Mouse (Mus musculus) embryonic facial prominence, embryonic 14.5 days (tissue): ENCODE measurements at regions not wholly inside any gene's neighbourhood (a gene's known extent, or its start where the extent isn't known, plus 50 kb on each side); places are given as distances from the start of the nearest gene placed in this dataset.
"Not testable (repeated sequence)": the region's sequence is repeated elsewhere in the genome, so short reads cannot be mapped to it uniquely, and the experiment has no call there.

ENCODE experiments used
- ATAC-seq: fragments of 200-750 bp; cut with Nextera tagmentation; 2 replicates; pipeline ENCODE4 v1.8.0; 2017; ENCODE audit warnings: low read depth, moderate number of reproducible peaks, moderate TSS enrichment
- DNase-seq: peaks from one replicate; pipeline ENCODE4 v3.0.0-alpha.2; 2015; ENCODE audit warnings: low spot score
- H3K27ac ChIP-seq: fragments of 300-500 bp; sonication (generic); replicated peaks from 2 replicates; pipeline ENCODE4 v1.5.1; 2014; ENCODE audit warnings: low read depth, mild to moderate bottlenecking, low read length, moderate library complexity
- H3K27me3 ChIP-seq: fragments of 300-500 bp; sonication (generic); replicated peaks from 2 replicates; pipeline ENCODE4 v1.6.1; 2014; ENCODE audit warnings: low read length; ENCODE audit not compliant: control insufficient read depth, insufficient read depth
- H3K36me3 ChIP-seq: fragments of 300-500 bp; sonication (generic); 2 replicates; pipeline ENCODE4 v1.6.1; 2014; ENCODE audit warnings: low read length, mixed read lengths; ENCODE audit not compliant: control insufficient read depth, insufficient read depth
- H3K4me1 ChIP-seq: fragments of 300-500 bp; sonication (generic); 2 replicates; pipeline ENCODE4 v1.6.1; 2014; ENCODE audit warnings: antibody characterized with exemption, low read length; ENCODE audit not compliant: control insufficient read depth, insufficient read depth
- H3K4me2 ChIP-seq: fragments of 300-500 bp; sonication (generic); 2 replicates; pipeline ENCODE4 v1.6.1; 2014; ENCODE audit warnings: low read depth, mild to moderate bottlenecking, low read length, moderate library complexity, mixed read lengths
- H3K4me3 ChIP-seq: fragments of 300-500 bp; sonication (generic); 2 replicates; pipeline ENCODE4 v1.5.1; 2014; ENCODE audit warnings: low read depth, mild to moderate bottlenecking, low read length
- H3K9ac ChIP-seq: fragments of 300-500 bp; sonication (generic); 2 replicates; pipeline ENCODE4 v1.6.1; 2014; ENCODE audit warnings: low read depth, mild to moderate bottlenecking, low read length, moderate library complexity, mixed read lengths
- H3K9me3 ChIP-seq: fragments of 300-500 bp; sonication (generic); 2 replicates; pipeline ENCODE4 v1.6.1; 2016; ENCODE audit warnings: low read length; ENCODE audit not compliant: control insufficient read depth
- WGBS: fragments of 180-500 bp; shearing (Covaris S2); extraction: QIAGEN DNeasy Blood & Tissue Kit; methylation state at CpG from one replicate; pipeline ENCODE4 v1.1.7; 2014; 5-methylcytosine and 5-hydroxymethylcytosine counted together

DNA sequence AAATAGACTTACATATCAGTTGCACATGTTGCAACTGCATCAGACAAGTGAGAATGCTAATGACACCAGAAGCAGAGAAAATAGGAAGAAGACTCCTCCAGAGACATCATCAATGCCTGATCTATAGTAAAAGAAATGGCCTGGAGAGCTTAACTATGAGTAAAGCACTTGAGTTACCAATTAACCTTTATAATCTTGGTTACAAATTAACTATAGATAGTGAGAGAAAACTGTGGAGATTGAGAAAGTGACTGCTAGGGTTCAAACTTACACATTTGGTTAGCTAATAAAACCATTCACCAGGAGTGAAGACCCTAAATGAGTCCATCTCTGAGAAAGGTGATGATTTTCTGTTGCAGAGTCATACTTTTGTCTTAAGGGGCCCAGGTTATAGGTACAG is 307.4 kb downstream of the Phex start:
- Histone ChIP-seq H3K4me1 (no peaks in the 10 kb centered on the region), H3K27ac (no peak overlapping the region), H3K4me3 (no peak overlapping the region), H3K4me2 (no peak overlapping the region), H3K36me3 (no peaks in the 10 kb centered on the region), H3K9me3 (no peaks in the 10 kb centered on the region), H3K27me3 (no peaks in the 10 kb centered on the region), H3K9ac (no peak overlapping the region)
- no peak for DNase-seq
- ATAC-seq = no peak

DNA sequence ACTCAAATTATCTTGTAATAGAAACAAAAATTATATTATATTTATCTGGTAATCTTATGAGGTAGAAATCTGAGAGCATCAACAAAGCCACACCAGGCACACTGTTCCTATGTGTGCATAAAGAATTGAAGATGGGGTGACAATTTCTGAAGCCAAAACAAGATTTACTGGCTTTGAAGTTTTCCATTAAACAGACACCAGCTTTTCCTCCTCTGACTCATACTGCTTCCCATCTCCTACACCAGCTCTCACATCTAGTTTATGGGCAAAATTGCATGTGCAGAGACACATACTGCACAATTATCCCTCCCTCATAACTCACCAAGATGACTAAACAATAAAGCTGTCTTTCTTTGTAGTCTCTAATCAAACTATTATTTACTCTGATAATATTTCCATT is 335.1 kb downstream of the Phex start:
- no peak overlapping the region for H3K27ac ChIP-seq
- H3K4me1 ChIP-seq = no peaks in the 10 kb centered on the region
- no peaks in the 10 kb centered on the region for H3K27me3 ChIP-seq
- no peak overlapping the region for H3K9ac ChIP-seq
- H3K36me3 ChIP-seq = no peaks in the 10 kb centered on the region
- no peak for ATAC-seq
- DNase-seq = no peak
- no peaks in the 10 kb centered on the region for H3K9me3 ChIP-seq
- H3K4me2 ChIP-seq = no peak overlapping the region
- H3K4me3 ChIP-seq = no peak overlapping the region

GRCm38 (mm10) chrX:157079606-157080005 is 335.5 kb downstream of the Phex start:
- ATAC-seq (no peak), DNase-seq (no peak)
- Histone ChIP-seq H3K9ac (no peak overlapping the region), H3K4me1 (no peaks in the 10 kb centered on the region), H3K4me3 (no peak overlapping the region), H3K27me3 (no peaks in the 10 kb centered on the region), H3K36me3 (no peaks in the 10 kb centered on the region), H3K27ac (no peak overlapping the region), H3K9me3 (no peaks in the 10 kb centered on the region), H3K4me2 (no peak overlapping the region)
- WGBS = 50% methylated on average over 2 of the region's 2 CpGs

DNA sequence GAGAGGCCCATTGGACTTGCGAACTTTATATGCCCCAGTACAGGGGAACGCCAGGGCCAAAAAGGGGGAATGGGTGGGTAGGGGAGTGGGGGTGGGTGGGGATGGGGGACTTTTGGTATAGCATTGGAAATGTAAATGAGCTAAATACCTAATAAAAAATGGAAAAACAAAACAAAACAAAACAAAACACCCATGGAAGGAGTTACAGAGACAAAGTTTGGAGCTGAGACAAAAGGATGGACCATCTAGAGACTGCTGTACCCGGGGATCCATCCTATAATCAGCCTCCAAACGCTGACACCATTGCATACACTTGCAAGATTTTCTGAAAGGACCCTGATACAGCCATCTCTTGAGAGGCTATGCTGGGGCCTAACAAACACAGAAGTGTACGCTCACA is 337.1 kb downstream of the Phex start:
- not testable (repeated sequence) for H3K4me2 ChIP-seq
- 86% methylated on average over 5 of the region's 5 CpGs for WGBS

GRCm38 (mm10) chrX:157076193-157076592 is 338.9 kb downstream of the Phex start:
- ATAC-seq = no peak
- no peaks in the 10 kb centered on the region for H3K27me3 ChIP-seq
- H3K9ac ChIP-seq = no peak overlapping the region
- no peak for DNase-seq
- no peak overlapping the region for H3K27ac ChIP-seq
- H3K4me2 ChIP-seq = no peak overlapping the region
- H3K36me3 ChIP-seq = no peaks in the 10 kb centered on the region
- H3K4me3 ChIP-seq = no peak overlapping the region
- H3K4me1 ChIP-seq = no peaks in the 10 kb centered on the region
- H3K9me3 ChIP-seq = no peaks in the 10 kb centered on the region

More for the DNA sequence above, 337.1 kb downstream of the Phex start:
- H3K9me3 ChIP-seq, H3K4me1 ChIP-seq, H3K27me3 ChIP-seq, ATAC-seq, DNase-seq, H3K9ac ChIP-seq, H3K27ac ChIP-seq, H3K36me3 ChIP-seq, H3K4me3 ChIP-seq: not testable (repeated sequence)

GRCm38 (mm10) chrX:157051629-157052315 is 363.3 kb downstream of the Phex start:
- Histone ChIP-seq H3K36me3 (no peaks in the 10 kb centered on the region), H3K27me3 (no peaks in the 10 kb centered on the region), H3K27ac (no peak overlapping the region), H3K4me1 (no peaks in the 10 kb centered on the region), H3K4me2 (no peak overlapping the region), H3K9ac (no peak overlapping the region), H3K9me3 (no peaks in the 10 kb centered on the region), H3K4me3 (no peak overlapping the region)
- ATAC-seq (0 out of 2 replicates have a peak, but pooled peaks have one; percentile 41), DNase-seq (peak; percentile 31)
- 24% methylated on average over 2 of the region's 2 CpGs for WGBS

GRCm38 (mm10) chrX:157028913-157029312 is 386.2 kb downstream of the Phex start:
- Histone ChIP-seq H3K4me2 (no peak overlapping the region), H3K27ac (no peak overlapping the region), H3K27me3 (no peaks in the 10 kb centered on the region), H3K36me3 (no peaks in the 10 kb centered on the region), H3K4me3 (no peak overlapping the region), H3K9ac (no peak overlapping the region), H3K9me3 (no peaks in the 10 kb centered on the region), H3K4me1 (no peaks in the 10 kb centered on the region)
- ATAC-seq = peak; percentile 57; the same call in 1 of the 2 replicates
- peak; percentile 32 for DNase-seq

GRCm38 (mm10) chrX:157024343-157024742 is 390.8 kb downstream of the Phex start:
- Histone ChIP-seq H3K36me3 (no peaks in the 10 kb centered on the region), H3K9me3 (no peaks in the 10 kb centered on the region), H3K27ac (no peak overlapping the region), H3K4me2 (no peak overlapping the region), H3K27me3 (no peaks in the 10 kb centered on the region), H3K4me1 (no peaks in the 10 kb centered on the region), H3K4me3 (no peak overlapping the region), H3K9ac (no peak overlapping the region)
- ATAC-seq (no peak), DNase-seq (no peak)

DNA sequence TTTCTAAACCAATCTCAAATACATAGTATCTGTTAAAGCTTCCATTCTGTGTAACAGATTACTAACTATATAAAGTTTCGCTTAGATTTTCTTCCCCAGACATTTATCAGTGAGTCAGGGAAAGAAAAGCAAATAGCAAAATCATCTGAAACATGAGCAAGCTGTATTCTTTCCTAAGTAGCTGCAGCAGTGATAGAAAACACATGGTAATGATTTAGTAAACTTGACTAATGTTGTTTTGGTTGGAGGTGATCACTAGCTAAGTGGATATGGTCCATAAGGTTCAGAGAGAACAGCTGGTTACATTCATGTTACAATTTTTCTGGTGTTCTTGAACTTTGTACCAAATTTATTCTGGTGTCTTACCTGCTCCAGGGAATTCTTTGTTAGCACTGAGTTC is 393.3 kb downstream of the Phex start:
- DNase-seq = peak; percentile 9

More for the DNA sequence above, 393.3 kb downstream of the Phex start:
- H3K27me3 ChIP-seq = no peaks in the 10 kb centered on the region; the same call in 1 of the 2 replicates
- no peak for ATAC-seq
- no peaks in the 10 kb centered on the region for H3K36me3 ChIP-seq
- H3K4me3 ChIP-seq = no peak overlapping the region
- no peak overlapping the region for H3K9ac ChIP-seq
- no peak overlapping the region for H3K27ac ChIP-seq
- 48% methylated on average over 1 of the region's 1 CpGs for WGBS
- H3K4me1 ChIP-seq = no peaks in the 10 kb centered on the region
- no peak overlapping the region for H3K4me2 ChIP-seq
- no peaks in the 10 kb centered on the region for H3K9me3 ChIP-seq
